Mouse (Mus musculus): ENCODE measurements around the gene Tfdp2. TPM values are rescaled to one million over a fixed set of nuclear protein-coding genes. Genes with fewer than 3 reads are reported as not detected.
"Not testable (repeated sequence)": the region's sequence is repeated elsewhere in the genome, so short reads cannot be mapped to it uniquely, and the experiment has no call there.

The Tfdp2 gene
- total RNA-seq, 4 experiments from 2014 or later: 32.3 to 41.4 (median 38.6) TPM

DNA sequence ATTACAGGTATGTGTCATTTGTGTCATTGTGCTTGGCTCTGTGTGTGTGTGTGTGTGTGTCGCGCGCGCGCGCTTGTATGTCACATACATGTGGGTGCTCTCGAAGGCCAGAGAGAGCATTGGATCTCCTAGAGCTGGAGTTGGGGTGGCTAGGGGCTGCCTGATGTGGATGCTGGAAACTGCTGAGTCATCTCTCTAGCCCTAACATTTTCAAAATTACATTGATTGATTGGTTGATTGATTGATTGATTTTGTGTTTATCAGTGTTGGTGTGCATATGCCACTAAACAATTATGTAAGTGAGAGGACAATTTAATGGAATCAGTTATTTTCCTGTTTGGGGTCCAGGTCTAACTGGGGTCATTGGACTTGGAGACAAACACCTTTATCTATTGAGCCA lies 96.1 kb downstream of the Tfdp2 start:
- DNase-seq (ENCODE audit: low spot score in 2 of 2): no peak

DNA sequence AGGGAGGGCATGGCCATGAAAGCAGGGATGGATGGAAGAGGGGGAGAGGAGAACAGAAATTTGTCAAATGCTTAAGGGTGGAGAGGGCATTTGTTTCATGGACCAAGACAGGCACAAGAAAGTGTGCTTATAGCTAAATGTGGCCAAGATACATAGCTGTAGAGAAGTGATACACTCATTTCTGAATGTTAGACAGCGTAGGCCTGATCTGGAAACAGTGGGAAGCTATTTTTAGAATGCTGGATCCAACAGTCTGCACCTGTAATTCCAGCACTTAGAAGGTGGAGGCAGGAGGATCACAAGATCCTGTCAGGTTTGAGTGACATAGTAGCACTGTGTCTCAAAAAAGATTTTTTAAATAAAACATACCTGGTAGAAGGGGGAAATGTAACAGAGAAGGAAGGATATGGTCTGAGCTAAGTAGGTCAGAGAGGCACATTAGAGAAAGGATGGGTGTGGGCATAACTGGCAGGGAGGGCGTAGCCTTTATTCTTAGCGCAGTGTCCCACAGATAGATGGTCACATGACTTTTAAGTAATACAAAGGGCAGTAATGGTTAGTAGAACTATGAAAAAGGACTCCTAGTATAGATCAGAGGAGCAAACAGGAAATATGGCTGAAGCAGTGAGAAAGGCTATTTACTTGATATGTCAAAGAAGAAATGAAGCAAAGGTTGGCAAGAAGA lies 103.4 kb downstream of the Tfdp2 start:
- no peak for DNase-seq (ENCODE audit: low spot score in 2 of 2)

DNA sequence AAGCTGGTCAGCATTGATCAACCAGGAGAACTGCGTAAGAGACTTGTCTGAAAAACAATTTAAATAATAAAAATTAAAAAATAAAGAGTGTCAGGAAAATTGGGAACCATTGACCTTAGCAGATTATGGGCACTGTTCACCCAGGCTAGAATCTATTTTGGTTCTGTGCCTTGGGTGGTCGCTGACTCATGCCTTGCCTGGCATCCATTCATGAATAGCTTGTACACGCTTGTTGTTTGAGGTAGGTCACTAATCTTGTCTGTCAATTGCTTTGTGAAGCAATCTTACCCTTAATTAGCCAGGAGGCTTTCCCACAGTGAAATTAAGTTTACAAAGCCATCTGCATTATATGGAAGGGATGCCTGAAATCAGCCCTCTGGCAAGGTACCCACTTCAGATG lies 112.7 kb downstream of the Tfdp2 start:
- DNase-seq (ENCODE audit: low spot score in 2 of 2): no peak

DNA sequence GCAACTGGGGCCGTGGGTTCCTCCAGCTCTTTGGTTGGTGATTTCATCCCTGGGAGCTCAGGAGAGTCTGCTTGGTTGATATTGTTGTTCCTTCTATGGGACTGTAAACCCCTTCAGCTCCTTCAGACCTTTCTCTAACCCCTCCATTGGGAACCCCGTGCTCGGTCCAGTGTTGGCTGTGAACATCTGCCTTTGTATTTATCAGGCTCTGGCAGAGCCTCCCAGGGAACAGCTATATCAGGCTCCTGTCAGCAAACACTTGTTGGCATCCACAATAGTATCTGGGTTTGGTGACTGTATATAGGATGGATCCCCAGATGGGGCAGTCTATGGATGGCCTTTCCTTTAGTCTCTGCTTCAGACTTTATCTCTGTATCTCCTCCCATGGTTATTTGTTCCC lies 116.0 kb downstream of the Tfdp2 start:
- no peak for DNase-seq (ENCODE audit: low spot score in 2 of 2)

DNA sequence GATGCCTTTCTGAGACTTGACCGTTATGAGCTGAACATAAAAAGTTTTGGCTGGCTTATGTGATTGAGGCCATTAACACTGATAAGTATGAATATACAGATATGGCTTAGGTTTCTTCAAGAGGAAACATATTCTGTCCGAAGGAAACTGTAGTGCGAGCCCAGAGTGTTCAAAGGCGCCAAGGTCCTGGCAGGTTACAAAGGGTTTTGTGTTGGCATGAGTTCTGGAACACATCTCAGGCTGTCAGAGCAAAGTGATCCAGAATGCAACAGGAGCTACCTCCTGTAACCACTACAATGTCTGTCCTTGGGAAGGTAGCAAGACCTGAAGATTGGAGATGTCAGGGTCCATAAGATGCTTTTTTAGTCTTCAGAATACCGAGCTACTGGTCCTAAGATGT lies 123.3 kb downstream of the Tfdp2 start:
- no peak for DNase-seq (ENCODE audit: low spot score in 2 of 2)

DNA sequence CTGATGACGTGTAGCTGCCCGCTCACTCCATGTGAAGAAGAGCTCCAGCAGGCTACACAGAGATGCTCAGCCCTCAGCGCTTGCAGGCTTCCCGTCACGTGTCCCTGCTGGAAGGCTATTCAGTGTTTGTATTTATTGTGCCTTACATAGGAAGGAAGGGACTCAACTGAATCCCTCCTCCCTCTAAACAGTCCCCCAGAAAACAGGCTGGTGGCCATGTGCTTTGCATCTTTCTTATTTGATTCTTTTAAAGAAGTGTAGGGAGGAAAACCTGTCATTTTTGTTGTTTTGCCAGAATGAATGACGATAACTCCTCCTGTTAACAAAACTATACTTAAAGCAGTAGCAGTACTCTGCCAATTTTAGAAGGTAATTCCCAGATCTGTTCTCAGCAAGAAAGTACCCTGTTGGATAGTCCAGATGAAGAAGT lies 124.5 kb downstream of the Tfdp2 start:
- peak in 1 of 2 experiments; percentile 39 for DNase-seq (ENCODE audit: low spot score in 2 of 2)

DNA sequence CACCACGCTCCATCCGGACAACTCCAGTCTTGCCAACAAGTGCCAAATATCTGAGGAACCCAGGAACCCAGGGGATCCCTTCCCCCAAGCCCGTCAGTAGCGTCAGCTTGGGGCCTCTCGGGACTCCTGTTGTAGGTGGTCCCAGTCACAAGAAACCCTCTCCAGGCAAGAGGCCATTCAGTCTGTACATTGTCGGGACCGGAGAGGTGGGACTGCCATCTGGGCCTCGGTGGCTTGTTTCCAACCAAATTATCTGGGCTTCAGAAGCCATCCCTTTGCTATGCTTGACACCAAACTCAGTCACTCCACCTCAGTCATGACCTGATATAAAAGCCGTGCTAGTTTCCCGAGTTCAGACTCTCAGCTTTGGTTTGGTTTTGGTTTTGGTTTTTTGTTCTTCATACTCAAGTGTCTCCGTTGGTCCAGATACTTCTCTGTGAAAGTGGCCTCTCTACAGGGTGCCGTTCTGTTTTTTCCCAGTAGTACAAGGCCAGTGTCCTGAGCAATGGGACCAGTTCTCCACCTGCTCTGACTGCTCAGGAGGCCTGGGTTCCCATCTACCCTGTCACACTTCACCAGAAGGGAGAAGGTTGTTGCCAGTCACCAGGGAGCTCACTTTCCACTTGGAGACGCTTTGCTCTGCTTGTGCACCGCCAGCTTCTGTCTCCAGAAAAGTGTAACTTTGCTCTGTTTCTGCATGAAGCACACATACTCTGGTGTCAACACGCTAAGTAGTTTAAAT lies 126.5 kb downstream of the Tfdp2 start:
- no peak for DNase-seq (ENCODE audit: low spot score in 2 of 2)

DNA sequence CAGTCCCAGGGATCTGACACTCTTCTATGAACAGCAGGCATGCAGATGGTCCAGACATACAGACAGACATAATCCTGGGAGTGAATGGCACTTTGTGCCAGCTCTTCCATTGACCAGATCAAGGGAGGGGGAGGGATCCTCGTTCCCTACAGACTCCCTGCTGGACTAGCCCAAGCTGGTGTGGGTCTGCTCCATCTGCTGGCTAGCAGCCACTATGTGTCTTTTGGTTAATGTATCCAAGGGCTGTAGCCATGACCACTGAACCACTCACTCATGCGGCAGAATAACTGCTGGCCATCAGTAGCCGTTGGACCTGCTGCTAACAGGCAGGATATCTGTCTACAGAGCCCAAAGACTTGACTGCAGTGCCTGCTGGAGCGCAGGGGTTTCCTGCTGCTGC lies 128.4 kb downstream of the Tfdp2 start:
- DNase-seq (ENCODE audit: low spot score in 2 of 2): no peak

DNA sequence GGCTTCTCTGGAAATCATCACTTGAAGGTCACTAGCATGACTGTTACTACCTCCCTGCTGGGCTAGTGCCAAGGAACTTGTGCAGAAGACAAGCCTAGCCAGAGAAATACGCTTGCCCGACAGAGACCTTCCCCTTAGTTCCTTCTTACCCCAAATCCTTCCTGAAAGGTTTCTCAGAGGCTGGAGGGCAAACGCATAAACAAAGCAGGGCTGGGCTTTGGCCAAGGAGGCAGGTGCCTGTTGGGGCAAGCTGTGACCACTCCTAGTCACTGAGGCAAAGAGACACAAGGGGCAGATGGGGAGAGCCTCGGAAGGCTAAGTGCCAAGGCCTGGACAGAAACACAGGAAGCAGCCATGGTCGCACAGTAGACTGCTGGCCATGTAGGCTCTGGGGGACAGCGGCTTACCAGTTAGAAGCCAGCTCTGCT lies 130.4 kb downstream of the Tfdp2 start:
- DNase-seq (ENCODE audit: low spot score in 2 of 2): no peak

DNA sequence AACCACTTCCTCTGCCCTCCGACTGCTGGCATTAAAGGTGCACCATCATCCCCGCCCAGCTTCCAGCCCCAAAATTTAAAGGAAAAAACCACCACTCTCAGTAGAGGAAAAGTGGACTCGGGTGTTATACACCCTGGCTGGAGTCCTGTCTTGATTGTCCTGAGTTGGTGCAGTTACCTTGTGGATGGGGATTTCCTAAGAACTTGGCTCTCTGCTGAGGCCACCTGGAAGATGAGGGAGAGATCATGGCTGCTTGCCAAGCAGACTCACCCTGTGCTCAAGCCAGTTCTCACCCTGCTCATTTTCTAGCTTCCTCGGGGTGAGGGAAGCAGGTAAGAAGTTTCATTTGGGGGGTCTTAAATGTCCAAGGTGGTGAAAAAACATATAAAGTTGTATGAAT lies 132.2 kb downstream of the Tfdp2 start:
- DNase-seq (ENCODE audit: low spot score in 2 of 2): no peak

DNA sequence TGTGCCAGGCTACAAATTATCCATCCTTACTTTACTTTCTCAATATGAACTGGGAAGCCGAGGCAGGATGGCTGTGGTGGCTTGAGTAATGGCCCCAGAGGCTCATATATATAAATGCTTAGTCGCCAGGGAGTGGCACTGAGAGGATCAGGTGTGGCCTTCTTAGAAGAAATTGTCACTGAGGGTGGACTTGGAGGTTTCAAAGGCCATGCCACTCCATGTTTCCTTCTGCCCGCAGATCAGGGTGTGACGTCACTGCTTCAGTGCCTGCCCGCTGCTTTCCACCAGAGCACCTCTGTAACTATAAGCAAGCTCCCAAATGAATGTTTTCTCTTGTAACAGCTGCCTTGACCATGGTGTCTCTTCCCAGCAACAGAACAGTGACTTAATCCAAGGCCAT lies 135.1 kb downstream of the Tfdp2 start:
- no peak for DNase-seq (ENCODE audit: low spot score in 2 of 2)

DNA sequence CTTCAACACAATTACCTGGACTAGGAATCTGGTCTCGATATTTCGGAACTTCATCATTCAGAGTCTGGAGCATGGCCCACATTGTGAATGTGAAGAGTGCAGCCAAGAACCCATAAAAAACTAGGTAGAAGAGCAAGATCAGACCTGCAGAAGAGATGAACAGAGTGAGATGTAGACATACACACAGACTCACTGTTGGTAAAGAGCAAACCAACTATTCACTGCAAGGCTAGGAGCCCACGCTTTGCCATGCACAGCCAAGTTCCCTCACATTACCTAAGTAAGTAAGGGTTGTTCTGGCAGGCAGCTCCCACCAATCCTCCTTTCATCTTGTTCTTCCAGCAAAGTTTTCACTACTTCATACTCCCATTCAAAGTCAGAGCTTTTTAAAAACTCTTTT lies 149.7 kb downstream of the Tfdp2 start:
- DNase-seq (ENCODE audit: low spot score in 2 of 2): no peak

DNA sequence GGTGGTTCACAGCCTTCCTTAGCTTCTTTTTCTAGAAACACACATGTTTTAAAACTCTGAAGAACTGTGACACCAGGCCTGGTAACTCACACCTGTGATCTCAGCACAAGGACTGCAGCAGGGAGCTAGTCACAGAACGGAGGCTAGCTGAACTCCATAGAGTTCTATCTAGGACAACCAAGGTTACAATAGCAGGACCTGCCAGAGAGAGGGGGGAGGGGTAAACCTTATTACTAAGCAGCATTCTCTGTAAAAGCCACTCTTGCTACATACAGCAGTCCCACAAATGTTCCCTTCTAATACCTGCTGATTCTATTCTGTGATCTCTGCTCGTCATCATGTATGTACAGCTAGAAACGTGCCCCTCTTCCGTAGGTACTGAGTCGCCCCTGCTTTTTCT lies 152.8 kb downstream of the Tfdp2 start:
- DNase-seq (ENCODE audit: low spot score in 2 of 2): no peak

DNA sequence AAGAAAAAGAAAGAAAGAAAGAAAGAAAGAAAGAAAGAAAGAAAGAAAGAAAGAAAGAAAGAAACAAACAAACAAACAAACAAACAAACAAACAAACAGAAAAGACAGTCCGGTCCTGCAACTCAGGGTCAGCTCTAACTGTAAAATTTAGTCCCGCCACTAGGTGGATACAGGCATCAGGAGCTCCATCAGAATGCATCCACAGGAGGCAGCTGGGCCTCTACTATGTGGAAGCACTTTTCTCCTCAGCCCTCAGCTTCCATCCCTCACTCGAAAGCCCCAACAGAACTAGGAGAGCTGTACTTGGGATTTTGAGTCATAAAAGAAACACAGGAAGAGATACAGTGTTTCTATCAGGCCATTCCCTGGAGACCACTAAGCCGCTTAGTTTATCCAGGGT lies 153.9 kb downstream of the Tfdp2 start:
- no peak for DNase-seq (ENCODE audit: low spot score in 2 of 2)

DNA sequence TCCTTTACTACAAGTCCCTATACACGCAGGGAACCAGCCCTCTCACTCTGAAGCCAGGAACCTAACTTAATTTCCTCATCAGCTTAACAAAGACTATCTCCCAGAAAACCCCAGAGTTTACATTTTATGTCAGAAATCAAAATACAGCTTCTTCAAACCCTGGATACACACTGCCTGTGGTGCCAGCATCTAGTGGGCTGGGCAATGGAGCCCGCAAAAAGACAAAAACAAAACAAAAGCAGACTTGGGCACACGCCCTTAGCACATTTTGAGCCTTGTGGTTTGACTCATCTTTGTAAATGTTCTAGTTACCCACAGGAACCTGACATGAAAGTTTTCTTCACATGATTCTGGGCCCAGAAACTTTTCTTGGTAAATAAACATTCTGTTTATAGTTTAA lies 154.4 kb downstream of the Tfdp2 start:
- no peak for DNase-seq (ENCODE audit: low spot score in 2 of 2)

DNA sequence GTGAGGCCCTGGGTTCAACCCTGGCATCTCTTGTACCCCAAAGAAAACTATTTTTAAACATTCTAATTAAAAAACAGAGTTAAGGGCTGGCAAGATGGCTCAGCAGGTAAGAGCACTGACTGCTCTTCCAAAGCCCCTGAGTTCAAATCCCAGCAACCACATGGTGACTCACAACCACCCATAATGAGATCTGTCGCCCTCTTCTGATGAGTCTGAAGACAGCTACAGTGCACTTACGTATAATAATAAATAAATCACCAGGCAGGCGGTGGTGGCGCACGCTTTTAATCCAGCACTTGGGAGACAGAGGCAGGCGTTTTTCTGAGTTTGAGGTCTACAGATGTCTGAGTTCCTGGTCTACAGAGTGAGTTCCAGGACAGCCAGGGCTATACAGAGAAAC lies 155.7 kb downstream of the Tfdp2 start:
- DNase-seq (ENCODE audit: low spot score in 2 of 2): not testable (repeated sequence)

DNA sequence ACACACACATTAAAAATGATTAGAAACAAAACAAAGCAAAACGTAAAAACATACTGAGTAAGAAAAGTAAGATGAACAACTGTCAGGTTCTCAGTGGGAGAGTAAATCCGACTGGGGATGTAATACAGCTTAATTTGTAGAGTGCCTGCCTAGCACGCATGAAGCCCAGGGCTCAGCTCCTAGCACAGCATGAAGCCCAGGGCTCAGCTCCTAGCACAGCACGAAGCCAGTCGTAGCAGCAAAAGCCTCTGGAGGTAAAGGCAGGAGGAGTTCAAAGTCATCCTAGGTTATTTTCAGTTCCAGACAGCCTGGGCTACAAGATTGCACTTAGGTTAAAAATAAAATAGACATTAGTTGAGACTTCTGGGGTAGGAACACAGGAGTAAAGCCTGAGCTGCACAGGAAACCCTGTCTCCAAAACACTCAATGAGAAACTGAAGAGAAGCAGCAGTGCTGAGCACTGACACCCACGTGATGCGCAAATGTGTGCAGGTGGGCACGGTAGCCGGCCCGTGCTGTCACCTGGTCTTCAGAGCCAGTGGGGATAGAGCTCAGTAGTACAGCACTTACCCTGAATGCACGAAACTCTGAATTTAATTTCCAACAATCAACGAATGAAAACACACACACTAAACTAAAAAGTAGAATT lies 157.2 kb downstream of the Tfdp2 start:
- no peak for DNase-seq (ENCODE audit: low spot score in 2 of 2)

DNA sequence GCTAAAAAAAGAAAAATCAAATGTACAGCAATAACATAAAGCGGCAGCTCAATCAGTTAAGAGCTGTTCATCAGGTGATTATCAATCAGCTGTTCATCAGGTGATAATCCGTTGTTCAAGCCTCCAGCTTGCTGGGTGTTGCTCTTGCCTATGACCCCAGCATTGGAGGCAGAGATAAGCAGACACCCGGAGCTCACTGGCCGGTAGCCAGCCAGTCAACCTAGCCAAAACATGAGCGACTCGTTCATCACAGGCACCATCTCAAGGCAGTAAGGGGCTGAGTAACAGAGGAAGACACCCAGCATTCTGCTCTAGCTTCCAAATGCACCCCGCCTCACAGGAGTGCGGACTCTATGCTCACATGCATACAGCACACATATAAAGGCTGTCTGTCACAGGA lies 157.7 kb downstream of the Tfdp2 start:
- no peak for DNase-seq (ENCODE audit: low spot score in 2 of 2)

DNA sequence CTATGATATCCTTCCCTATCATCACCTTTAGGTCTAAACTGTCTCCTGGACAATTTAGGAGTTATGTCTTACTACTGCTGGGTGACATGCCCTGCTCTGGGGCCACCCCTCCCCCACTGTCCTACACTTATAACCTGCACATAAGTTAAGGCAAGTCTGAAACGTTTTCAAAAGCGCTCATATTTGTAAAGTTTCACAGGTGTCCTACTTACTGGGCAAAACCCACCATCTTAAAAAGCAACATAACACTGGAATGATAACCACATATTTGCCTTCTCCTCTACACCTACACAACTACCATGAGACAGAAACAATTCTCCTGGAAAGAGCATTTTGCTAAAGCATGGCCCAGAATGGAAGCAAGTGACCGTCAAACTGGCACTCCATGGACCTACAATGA lies 164.0 kb downstream of the Tfdp2 start:
- no peak for DNase-seq (ENCODE audit: low spot score in 2 of 2)

DNA sequence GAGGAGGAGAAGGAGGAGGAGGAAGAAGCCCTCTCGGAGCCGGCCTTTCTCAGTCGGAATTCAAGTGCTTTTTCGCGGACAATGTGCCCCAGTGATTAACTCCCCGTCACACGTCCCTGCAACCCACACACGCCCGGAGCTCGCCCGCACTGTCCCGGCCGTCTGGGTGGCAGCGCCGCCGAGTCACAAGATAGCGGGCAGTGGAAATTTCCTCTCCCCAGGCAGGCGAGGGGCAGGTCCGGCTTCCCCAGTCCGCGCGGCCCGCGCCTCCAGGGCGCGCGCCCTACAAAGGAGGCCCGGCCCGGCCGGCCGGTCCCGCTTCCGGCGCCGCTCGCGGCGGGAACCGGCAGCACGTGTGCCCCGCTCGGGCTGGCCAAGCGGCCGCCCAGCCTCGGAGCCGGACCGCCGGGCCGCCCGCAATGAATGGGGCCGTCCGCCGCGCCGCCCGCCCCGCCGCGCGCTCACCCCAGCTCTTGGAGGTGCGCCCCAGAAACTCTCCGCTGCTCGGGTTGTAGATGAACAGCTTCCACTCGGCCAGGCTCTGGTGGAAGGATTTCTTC lies 167.6 kb downstream of the Tfdp2 start:
- peak; percentile 30 to 47 for DNase-seq (ENCODE audit: low spot score in 2 of 2)

DNA sequence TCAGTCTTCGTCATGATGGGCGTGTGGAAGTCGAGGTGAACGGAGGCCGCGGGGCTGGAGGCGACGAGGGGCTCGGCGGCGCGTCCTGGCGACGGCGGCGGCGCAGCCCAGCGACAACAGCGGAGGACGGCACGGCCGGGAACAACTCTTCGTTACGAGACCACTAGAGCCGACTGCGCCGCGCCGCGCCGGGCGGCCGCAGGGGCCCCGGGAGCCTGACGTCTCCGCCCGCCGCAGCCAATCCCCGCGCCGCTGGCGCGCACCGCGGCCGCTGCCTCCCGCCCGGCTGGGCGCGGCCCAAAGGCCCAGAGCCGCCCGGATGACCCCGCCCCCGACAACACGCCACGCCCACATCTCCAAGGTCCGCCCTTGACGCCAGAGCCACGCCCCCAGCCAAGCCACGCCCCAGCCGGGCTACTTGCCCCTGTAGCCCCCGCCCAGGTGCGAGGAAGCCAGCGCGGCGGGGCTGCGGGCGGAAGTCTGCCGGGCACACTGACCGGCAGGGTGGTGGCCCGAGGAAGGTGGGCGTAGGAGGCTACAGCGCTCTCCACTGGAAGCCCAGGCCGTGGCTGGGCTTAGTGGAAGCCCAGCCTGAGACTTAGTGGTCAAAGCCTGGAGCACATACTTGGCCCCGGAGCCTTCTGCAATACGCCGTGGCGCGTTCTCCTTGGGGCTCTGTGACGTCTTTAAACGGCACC lies 168.2 kb downstream of the Tfdp2 start, which contains the start of gene Atp1b3:
Gene Atp1b3 (minus strand): TSS at position 302 of the 698 bp plus-strand sequence.
- DNase-seq (ENCODE audit: low spot score in 2 of 2): peak; percentile 96 to 99

Measured in left cerebral cortex, adult 8-10 months (tissue).